Mouse (Mus musculus) G1E (cell line): ENCODE measurements around the gene Arid5b.

Source experiments
- CTCF ChIP-seq: IDR thresholded peaks from 2 replicates; pipeline ENCODE4 v1.5.1; 2012; ENCODE audit warnings: low read depth, low read length, inconsistent platforms, mixed read lengths
- TAL1 ChIP-seq: conservative IDR thresholded peaks from 2 replicates; pipeline ENCODE4 v1.6.1; 2012; ENCODE audit warnings: low read depth, low read length, inconsistent platforms, mixed read lengths

DNA sequence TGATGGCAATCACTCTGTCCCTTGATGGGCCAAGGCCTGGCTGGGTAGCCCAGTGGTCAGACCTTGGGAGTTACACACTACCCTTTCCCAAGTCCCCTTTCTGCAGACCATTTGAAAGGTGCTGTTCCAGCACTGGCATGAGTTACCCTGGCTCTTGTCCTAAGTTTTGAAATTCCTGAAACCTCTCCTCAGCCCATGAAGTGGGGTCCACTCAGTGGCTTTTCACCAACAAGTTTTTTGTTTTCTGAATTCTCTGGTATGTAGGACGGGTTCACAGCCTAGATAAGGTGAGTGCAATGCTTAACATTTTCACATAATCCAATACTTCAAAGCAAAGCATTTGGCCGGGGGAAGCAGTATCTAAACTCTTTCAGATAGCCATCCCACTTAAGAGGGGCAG is 183.4 kb downstream of the Arid5b start:
- TF ChIP-seq CTCF (no peak), TAL1 (no peak)
